Mouse (Mus musculus) limb, embryonic 14.5 days (tissue): ENCODE measurements at regions not wholly inside any gene's neighbourhood (a gene's known extent, or its start where the extent isn't known, plus 50 kb on each side); places are given as distances from the start of the nearest gene placed in this dataset.

Experiments
- ATAC-seq: fragments of 200-750 bp; cut with Nextera tagmentation; 2 replicates; pipeline ENCODE4 v1.8.0; 2017; ENCODE audit warnings: low read depth, moderate number of reproducible peaks, moderate TSS enrichment; ENCODE audit not compliant: low FRiP score
- DNase-seq: peaks from one replicate; pipeline ENCODE4 v3.0.0-alpha.2; 2015; ENCODE audit warnings: low spot score
- H3K27ac ChIP-seq: fragments of 300-500 bp; sonication (generic); replicated peaks from 2 replicates; pipeline ENCODE4 v1.5.1; 2014; ENCODE audit warnings: low read depth, mild to moderate bottlenecking, low read length, moderate library complexity, mixed read lengths
- H3K27me3 ChIP-seq: fragments of 300-500 bp; sonication (generic); 2 replicates; pipeline ENCODE4 v1.6.1; 2014; ENCODE audit warnings: low read length, mixed read lengths; ENCODE audit not compliant: control insufficient read depth, insufficient read depth
- H3K36me3 ChIP-seq: fragments of 300-500 bp; sonication (generic); 2 replicates; pipeline ENCODE4 v1.6.1; 2014; ENCODE audit warnings: mild to moderate bottlenecking, low read length, moderate library complexity, mixed read lengths; ENCODE audit not compliant: control insufficient read depth, insufficient read depth
- H3K4me1 ChIP-seq: fragments of 300-500 bp; sonication (generic); 2 replicates; pipeline ENCODE4 v1.6.1; 2014; ENCODE audit warnings: antibody characterized with exemption, low read length, mixed read lengths; ENCODE audit not compliant: control insufficient read depth, insufficient read depth
- H3K4me2 ChIP-seq: fragments of 300-500 bp; sonication (generic); replicated peaks from 2 replicates; pipeline ENCODE4 v1.6.1; 2014; ENCODE audit warnings: low read depth, mild to moderate bottlenecking, low read length, moderate library complexity; ENCODE audit not compliant: severe bottlenecking
- H3K4me3 ChIP-seq: fragments of 300-500 bp; sonication (generic); replicated peaks from 2 replicates; pipeline ENCODE4 v1.5.1; 2014; ENCODE audit warnings: low read length
- H3K9ac ChIP-seq: fragments of 300-500 bp; sonication (generic); 2 replicates; pipeline ENCODE4 v1.6.1; 2014; ENCODE audit warnings: mild to moderate bottlenecking, low read depth, low read length, moderate library complexity; ENCODE audit not compliant: severe bottlenecking
- H3K9me3 ChIP-seq: fragments of 300-500 bp; sonication (generic); 2 replicates; pipeline ENCODE4 v1.6.1; 2016; ENCODE audit warnings: low read length; ENCODE audit not compliant: control insufficient read depth
- POLR2A ChIP-seq: fragments of 200-500 bp; IDR thresholded peaks from 2 replicates; pipeline ENCODE4 v1.8.0; 2012; ENCODE audit warnings: inconsistent platforms, mild to moderate bottlenecking, moderate library complexity, borderline replicate concordance; ENCODE audit not compliant: insufficient read depth, insufficient read length; ENCODE audit errors: extremely low read depth
- WGBS: fragments of 180-500 bp; shearing (Covaris S2); extraction: QIAGEN DNeasy Blood & Tissue Kit; methylation state at CpG from one replicate; pipeline ENCODE4 v1.1.7; 2014; 5-methylcytosine and 5-hydroxymethylcytosine counted together

- TF ChIP-seq POLR2A: no peak
- Histone ChIP-seq H3K27me3 (no peaks in the 10 kb centered on the region), H3K4me2 (no peak overlapping the region), H3K4me1 (no peaks in the 10 kb centered on the region), H3K27ac (no peak overlapping the region), H3K4me3 (no peak overlapping the region), H3K9ac (no peak overlapping the region), H3K36me3 (no peaks in the 10 kb centered on the region), H3K9me3 (no peaks in the 10 kb centered on the region)
- DNase-seq: no peak
- no peak for ATAC-seq
Measured at GRCm38 (mm10) chr1:141716953-141717352, 1471.0 kb downstream of the Kcnt2 start.

GRCm38 (mm10) chr1:141717510-141717909 is 1471.6 kb downstream of the Kcnt2 start:
- ATAC-seq (no peak), DNase-seq (peak; percentile 16)
- Histone ChIP-seq H3K9me3 (no peaks in the 10 kb centered on the region), H3K4me2 (no peak overlapping the region), H3K27me3 (no peaks in the 10 kb centered on the region), H3K4me1 (no peaks in the 10 kb centered on the region), H3K9ac (no peak overlapping the region), H3K27ac (no peak overlapping the region), H3K4me3 (no peak overlapping the region), H3K36me3 (no peaks in the 10 kb centered on the region)
- no peak for TF ChIP-seq POLR2A
- 47% methylated on average over 6 of the region's 6 CpGs for WGBS

- Histone ChIP-seq H3K4me2 (no peak overlapping the region), H3K27ac (no peak overlapping the region), H3K36me3 (no peaks in the 10 kb centered on the region), H3K27me3 (no peaks in the 10 kb centered on the region), H3K4me3 (no peak overlapping the region), H3K4me1 (no peaks in the 10 kb centered on the region), H3K9ac (no peak overlapping the region), H3K9me3 (no peaks in the 10 kb centered on the region)
- no peak for DNase-seq
- ATAC-seq: no peak
- TF ChIP-seq POLR2A: no peak
Measured at GRCm38 (mm10) chr1:141741299-141741698, 1495.3 kb downstream of the Kcnt2 start.

GRCm38 (mm10) chr1:141776059-141776458 is 1530.1 kb downstream of the Kcnt2 start:
- Histone ChIP-seq H3K9ac (no peak overlapping the region), H3K27me3 (no peaks in the 10 kb centered on the region), H3K27ac (no peak overlapping the region), H3K36me3 (no peaks in the 10 kb centered on the region), H3K4me3 (no peak overlapping the region), H3K4me2 (no peak overlapping the region), H3K4me1 (no peaks in the 10 kb centered on the region), H3K9me3 (no peaks in the 10 kb centered on the region)
- DNase-seq: no peak
- TF ChIP-seq POLR2A: no peak
- ATAC-seq: no peak
- WGBS: 65% methylated on average over 1 of the region's 1 CpGs

- Histone ChIP-seq H3K4me1 (no peaks in the 10 kb centered on the region), H3K27ac (no peak overlapping the region), H3K4me2 (no peak overlapping the region), H3K27me3 (no peaks in the 10 kb centered on the region), H3K9me3 (no peaks in the 10 kb centered on the region), H3K9ac (no peak overlapping the region), H3K4me3 (no peak overlapping the region), H3K36me3 (no peaks in the 10 kb centered on the region)
- no peak for DNase-seq
- ATAC-seq: no peak
- no peak for TF ChIP-seq POLR2A
- 74% methylated on average over 1 of the region's 1 CpGs for WGBS
Measured at GRCm38 (mm10) chr1:141783367-141783766, 1537.4 kb downstream of the Kcnt2 start.
